Mouse (Mus musculus) heart, embryonic 15.5 days (tissue): ENCODE measurements around the gene Gm2237. TPM values are rescaled to one million over a fixed set of nuclear protein-coding genes. Genes with fewer than 3 reads are reported as not detected.
"Not testable (repeated sequence)": the region's sequence is repeated elsewhere in the genome, so short reads cannot be mapped to it uniquely, and the experiment has no call there.

Source experiments
- ATAC-seq: fragments of 200-750 bp; cut with Nextera tagmentation; replicated peaks from 2 replicates; pipeline ENCODE4 v1.8.0; 2017; ENCODE audit warnings: low read depth, moderate TSS enrichment; ENCODE audit not compliant: insufficient number of reproducible peaks, insufficient read depth, low FRiP score
- H3K27ac ChIP-seq: fragments of 300-500 bp; sonication (generic); 2 replicates; pipeline ENCODE4 v1.5.1; 2015; ENCODE audit warnings: mild to moderate bottlenecking, inconsistent platforms
- H3K27me3 ChIP-seq: fragments of 300-500 bp; sonication (generic); 2 replicates; pipeline ENCODE4 v1.6.1; 2015; ENCODE audit warnings: inconsistent platforms
- H3K36me3 ChIP-seq: fragments of 300-500 bp; sonication (generic); 2 replicates; pipeline ENCODE4 v1.6.1; 2015; ENCODE audit warnings: mild to moderate bottlenecking, inconsistent platforms
- H3K4me1 ChIP-seq: fragments of 300-500 bp; sonication (generic); replicated peaks from 2 replicates; pipeline ENCODE4 v1.6.1; 2015; ENCODE audit warnings: inconsistent platforms
- H3K4me2 ChIP-seq: fragments of 300-500 bp; sonication (generic); 2 replicates; pipeline ENCODE4 v1.6.1; 2015; ENCODE audit warnings: inconsistent platforms, mild to moderate bottlenecking, moderate library complexity
- H3K4me3 ChIP-seq: fragments of 300-500 bp; sonication (generic); 2 replicates; pipeline ENCODE4 v1.5.1; 2015; ENCODE audit warnings: mild to moderate bottlenecking, inconsistent platforms
- H3K9ac ChIP-seq: fragments of 300-500 bp; sonication (generic); 2 replicates; pipeline ENCODE4 v1.6.1; 2015; ENCODE audit warnings: mild to moderate bottlenecking, inconsistent platforms
- H3K9me3 ChIP-seq: fragments of 300-500 bp; sonication (generic); replicated peaks from 2 replicates; pipeline ENCODE4 v1.6.1; 2016; ENCODE audit warnings: inconsistent platforms
- WGBS: fragments of 180-500 bp; shearing (Covaris S2); methylation state at CpG from one replicate; pipeline ENCODE4 v1.1.7; 2015; ENCODE audit warnings: mixed read lengths; 5-methylcytosine and 5-hydroxymethylcytosine counted together
- polyA plus RNA-seq: library from polyadenylated mRNA; unstranded; fragments of >200 nt; fragmentation: Nextera tagmentation; extraction: Ambion mirVana; gene quantifications from 2 replicates; pipeline ENCODE4 v1.2.1, GENCODE M21; 2015

Gene Gm2237
- 2.1 and 2.5 TPM in 2 replicates for polyA plus RNA-seq

- H3K36me3 ChIP-seq, H3K9me3 ChIP-seq, ATAC-seq, H3K27me3 ChIP-seq, H3K4me1 ChIP-seq: not testable (repeated sequence)
- WGBS, result 2% methylated on average over 10 of the region's 62 CpGs
- Histone ChIP-seq H3K9ac (peak within 1 kb of the TSS; percentile 50), H3K27ac (peak within 1 kb of the TSS; percentile 65), H3K4me3 (peak within 1 kb of the TSS; percentile 53), H3K4me2 (peak within 1 kb of the TSS; percentile 60)
Observed at GRCm38 (mm10) chr14:19584804-19585667, at the start of gene Gm2237. Gene Gm2237 (minus strand): TSS chr14:19585135.

- H3K27ac ChIP-seq, H3K36me3 ChIP-seq, H3K9me3 ChIP-seq, H3K4me3 ChIP-seq, H3K9ac ChIP-seq, ATAC-seq, H3K4me1 ChIP-seq, H3K4me2 ChIP-seq, H3K27me3 ChIP-seq: not testable (repeated sequence)
- WGBS, result 72% methylated on average over 1 of the region's 2 CpGs
Observed at GRCm38 (mm10) chr14:19602481-19602880, 17.5 kb upstream of the Gm2237 start, which contains the start of gene Gm5458. Gene Gm5458 (minus strand): TSS chr14:19602581.

- not testable (repeated sequence) for H3K4me2 ChIP-seq, ATAC-seq, H3K36me3 ChIP-seq, H3K27me3 ChIP-seq, H3K4me3 ChIP-seq, H3K9ac ChIP-seq, H3K27ac ChIP-seq, H3K9me3 ChIP-seq, H3K4me1 ChIP-seq
- 75% methylated on average over 1 of the region's 3 CpGs for WGBS
Observed at GRCm38 (mm10) chr14:19549863-19550262, 35.1 kb downstream of the Gm2237 start, which contains the start of gene Gm2244. Gene Gm2244 (minus strand): TSS chr14:19549963.

Other genes with a start within 250 kb of the Gm2237 start
- gene Gm21738, start 166.2 kb downstream of the Gm2237 start, polyA plus RNA-seq, result 0.72 and 1.1 TPM in 2 replicates
- gene Gm2244, start 35.2 kb downstream of the Gm2237 start, polyA plus RNA-seq, result 0.19 and 0.29 TPM in 2 replicates
- gene Gm5458, start 17.4 kb upstream of the Gm2237 start, polyA plus RNA-seq, result not detected in 2 replicates
- 84.4 and 116 TPM in 2 replicates for gene Nid2, start 166.1 kb upstream of the Gm2237 start, polyA plus RNA-seq
- 141 and 162 TPM in 2 replicates for gene Rtraf, start 238.7 kb upstream of the Gm2237 start, polyA plus RNA-seq